Mouse (Mus musculus) frontal cortex, adult 2 months (tissue): ENCODE results near the gene Tmem267. TPM values are rescaled to one million over a fixed set of nuclear protein-coding genes. Genes with fewer than 3 reads are reported as not detected.
"Not testable (repeated sequence)": the region's sequence is repeated elsewhere in the genome, so short reads cannot be mapped to it uniquely, and the experiment has no call there.

Experiments used
- DNase-seq, 2 experiments: peaks; one replicate each; pipeline ENCODE4 v3.0.0; 2022; ENCODE audit warnings: low spot score in 1 of 2; ENCODE audit errors: extremely low spot score in 1 of 2
- polyA plus RNA-seq: library from polyadenylated mRNA; depleted of rRNA; stranded (reverse); fragments of >200 nt; gene quantifications from 2 replicates; pipeline ENCODE4 v1.2.3, GENCODE M21; 2012; rRNA removed

Tmem267 gene
- polyA plus RNA-seq, result 9.7 and 24.1 TPM in 2 replicates

GRCm38 (mm10) chr13:119487880-119488580 is at the start of gene Tmem267, which contains the start of gene 3110070M22Rik:
Tmem267 (plus strand) TSS chr13:119488039.
3110070M22Rik (minus strand) TSS chr13:119488383.
- peak; percentile 44 to 82 for DNase-seq

GRCm38 (mm10) chr13:119442244-119442643 is 45.6 kb upstream of the Tmem267 start:
- DNase-seq, result no peak

- DNase-seq, result no peak
These were observed 34.3 kb upstream of the Tmem267 start for GRCm38 (mm10) chr13:119453563-119453962.

- DNase-seq, result no peak
These were observed 32.8 kb upstream of the Tmem267 start for GRCm38 (mm10) chr13:119455082-119455481.

- no peak for DNase-seq
These were observed 31.5 kb upstream of the Tmem267 start for GRCm38 (mm10) chr13:119456342-119456741.

GRCm38 (mm10) chr13:119461900-119462595 is 25.8 kb upstream of the Tmem267 start:
- DNase-seq, result no peak

- DNase-seq, result peak; percentile 80 to 94
These were observed 25.0 kb upstream of the Tmem267 start, which contains the start of gene 4833420G17Rik for GRCm38 (mm10) chr13:119462596-119463560. 4833420G17Rik (plus strand) TSS chr13:119462768.

GRCm38 (mm10) chr13:119476631-119477030 is 11.2 kb upstream of the Tmem267 start:
- DNase-seq, result no peak

GRCm38 (mm10) chr13:119477789-119478188 is 10.1 kb upstream of the Tmem267 start:
- DNase-seq, result no peak

GRCm38 (mm10) chr13:119487354-119487753 is 485 bp upstream of the Tmem267 start:
- DNase-seq, result peak in 1 of 2 experiments; percentile 16

- DNase-seq, result not testable (repeated sequence)
These were observed 4.2 kb downstream of the Tmem267 start for GRCm38 (mm10) chr13:119492083-119492482.

GRCm38 (mm10) chr13:119494938-119495337 is 7.1 kb downstream of the Tmem267 start:
- not testable (repeated sequence) for DNase-seq

GRCm38 (mm10) chr13:119596321-119597211 is 108.7 kb downstream of the Tmem267 start:
- not testable (repeated sequence) for DNase-seq

- not testable (repeated sequence) for DNase-seq
These were observed 110.6 kb downstream of the Tmem267 start for GRCm38 (mm10) chr13:119598466-119598865.

- DNase-seq, result not testable (repeated sequence)
These were observed 111.2 kb downstream of the Tmem267 start for GRCm38 (mm10) chr13:119599066-119599465.

- not testable (repeated sequence) for DNase-seq
These were observed 111.7 kb downstream of the Tmem267 start for GRCm38 (mm10) chr13:119599498-119599897.

- not testable (repeated sequence) for DNase-seq
These were observed 112.3 kb downstream of the Tmem267 start for GRCm38 (mm10) chr13:119600166-119600565.

GRCm38 (mm10) chr13:119602688-119603331 is 115.0 kb downstream of the Tmem267 start:
- DNase-seq, result not testable (repeated sequence)

GRCm38 (mm10) chr13:119603890-119604289 is 116.1 kb downstream of the Tmem267 start:
- DNase-seq, result not testable (repeated sequence)
